Mouse (Mus musculus): ENCODE results near the gene Gpr183. TPM values are rescaled to one million over a fixed set of nuclear protein-coding genes. Genes with fewer than 3 reads are reported as not detected.

Gene Gpr183
- polyA plus RNA-seq, 1 experiment from 2014 or later: 1.8 TPM

- 68% methylated on average over 8 of the region's 8 CpGs for WGBS
- no peak within 1 kb of the TSS; the same call in 1 of the 2 replicates for H3K27ac ChIP-seq
Measured at GRCm38 (mm10) chr14:121915621-121916020, 49.4 kb downstream of the Gpr183 start, which contains the start of gene Gpr18. TSS of gene Gpr18 (minus strand) at chr14:121915781.

GRCm38 (mm10) chr14:121915143-121915542 lies 49.9 kb downstream of the Gpr183 start:
- no peak overlapping the region for H3K9ac ChIP-seq
- H3K4me1 ChIP-seq (replicated peaks): peaks cover 2% of the 10 kb centered on the region
- no peak overlapping the region for H3K4me3 ChIP-seq
- no peak overlapping the region for H3K4me2 ChIP-seq
- no peak for ATAC-seq (replicated peaks; ENCODE audit: insufficient number of reproducible peaks, insufficient read depth, low FRiP score, low read depth)
- 0 out of 2 replicates have a peak, but pooled peaks cover 6% of the 10 kb centered on the region for H3K36me3 ChIP-seq
- 87% methylated on average over 5 of the region's 5 CpGs for WGBS
- no peaks in the 10 kb centered on the region for H3K9me3 ChIP-seq (replicated peaks)
- no peak overlapping the region for H3K27ac ChIP-seq
- H3K27me3 ChIP-seq: no peaks in the 10 kb centered on the region

More at GRCm38 (mm10) chr14:121915621-121916020, 49.4 kb downstream of the Gpr183 start, which contains the start of gene Gpr18:
- Histone ChIP-seq H3K4me1 (replicated peaks) (peaks cover 7% of the 10 kb centered on the region), H3K9me3 (replicated peaks) (no peaks in the 10 kb centered on the region), H3K4me3 (no peak within 1 kb of the TSS), H3K9ac (no peak within 1 kb of the TSS), H3K4me2 (no peak within 1 kb of the TSS), H3K27me3 (no peaks in the 10 kb centered on the region), H3K36me3 (0 out of 2 replicates have a peak, but pooled peaks cover 6% of the 10 kb centered on the region)
- no peak for ATAC-seq (replicated peaks; ENCODE audit: insufficient number of reproducible peaks, insufficient read depth, low FRiP score, low read depth)

GRCm38 (mm10) chr14:121912501-121912900 lies 52.5 kb downstream of the Gpr183 start:
- WGBS: 86% methylated on average over 7 of the region's 7 CpGs
- no peak overlapping the region for H3K4me3 ChIP-seq
- H3K36me3 ChIP-seq: peaks cover 16% of the 10 kb centered on the region; the same call in 1 of the 2 replicates

GRCm38 (mm10) chr14:121909868-121910267 lies 55.1 kb downstream of the Gpr183 start:
- WGBS: 89% methylated on average over 6 of the region's 6 CpGs
- Histone ChIP-seq H3K9me3 (replicated peaks) (no peaks in the 10 kb centered on the region), H3K36me3 (peaks cover 24% of the 10 kb centered on the region; the same call in 1 of the 2 replicates), H3K4me2 (no peak overlapping the region), H3K27ac (no peak overlapping the region), H3K4me1 (replicated peaks) (peaks cover 3% of the 10 kb centered on the region), H3K4me3 (no peak overlapping the region), H3K27me3 (no peaks in the 10 kb centered on the region), H3K9ac (no peak overlapping the region)
- ATAC-seq (replicated peaks; ENCODE audit: insufficient number of reproducible peaks, insufficient read depth, low FRiP score, low read depth): no peak

More at GRCm38 (mm10) chr14:121912501-121912900, 52.5 kb downstream of the Gpr183 start:
- H3K9ac ChIP-seq: no peak overlapping the region
- no peak overlapping the region for H3K27ac ChIP-seq
- H3K9me3 ChIP-seq (replicated peaks): no peaks in the 10 kb centered on the region
- no peak for ATAC-seq (replicated peaks; ENCODE audit: insufficient number of reproducible peaks, insufficient read depth, low FRiP score, low read depth)
- H3K4me1 ChIP-seq (replicated peaks): no peaks in the 10 kb centered on the region
- H3K4me2 ChIP-seq: no peak overlapping the region
- no peaks in the 10 kb centered on the region for H3K27me3 ChIP-seq

- no peaks in the 10 kb centered on the region for H3K27me3 ChIP-seq
- no peaks in the 10 kb centered on the region for H3K9me3 ChIP-seq (replicated peaks)
- no peak for ATAC-seq (replicated peaks; ENCODE audit: insufficient number of reproducible peaks, insufficient read depth, low FRiP score, low read depth)
- H3K4me1 ChIP-seq (replicated peaks): peaks cover 10% of the 10 kb centered on the region
- 86% methylated on average over 11 of the region's 11 CpGs for WGBS
- no peak overlapping the region for H3K27ac ChIP-seq
- H3K36me3 ChIP-seq: peaks cover 24% of the 10 kb centered on the region; the same call in 1 of the 2 replicates
- H3K4me3 ChIP-seq: no peak overlapping the region
- H3K9ac ChIP-seq: no peak overlapping the region
- H3K4me2 ChIP-seq: no peak overlapping the region
Measured at GRCm38 (mm10) chr14:121906992-121907681, 57.9 kb downstream of the Gpr183 start.

- Histone ChIP-seq H3K9me3 (replicated peaks) (no peaks in the 10 kb centered on the region), H3K36me3 (peaks cover 22% of the 10 kb centered on the region; the same call in 1 of the 2 replicates), H3K9ac (no peak overlapping the region), H3K27me3 (no peaks in the 10 kb centered on the region), H3K4me1 (replicated peaks) (peaks cover 10% of the 10 kb centered on the region), H3K4me3 (no peak overlapping the region), H3K4me2 (no peak overlapping the region), H3K27ac (no peak overlapping the region)
- WGBS: 73% methylated on average over 8 of the region's 8 CpGs
- no peak for ATAC-seq (replicated peaks; ENCODE audit: insufficient number of reproducible peaks, insufficient read depth, low FRiP score, low read depth)
Measured at GRCm38 (mm10) chr14:121906341-121906991, 58.5 kb downstream of the Gpr183 start.

- Histone ChIP-seq H3K36me3 (peaks cover 22% of the 10 kb centered on the region; the same call in 1 of the 2 replicates), H3K4me1 (replicated peaks) (peaks cover 10% of the 10 kb centered on the region), H3K27ac (no peak overlapping the region), H3K9me3 (replicated peaks) (no peaks in the 10 kb centered on the region), H3K9ac (no peak overlapping the region), H3K4me3 (no peak overlapping the region), H3K4me2 (no peak overlapping the region), H3K27me3 (no peaks in the 10 kb centered on the region)
- ATAC-seq (replicated peaks; ENCODE audit: insufficient number of reproducible peaks, insufficient read depth, low FRiP score, low read depth): no peak
- WGBS: 20% methylated on average over 3 of the region's 3 CpGs
Measured at GRCm38 (mm10) chr14:121904754-121905153, 60.2 kb downstream of the Gpr183 start.

GRCm38 (mm10) chr14:121903381-121903876 lies 61.6 kb downstream of the Gpr183 start:
- Histone ChIP-seq H3K27ac (peak overlapping the region; percentile 17; the same call in 1 of the 2 replicates), H3K27me3 (no peaks in the 10 kb centered on the region), H3K4me3 (no peak overlapping the region), H3K4me2 (no peak overlapping the region), H3K9me3 (replicated peaks) (no peaks in the 10 kb centered on the region), H3K36me3 (peaks cover 15% of the 10 kb centered on the region; the same call in 1 of the 2 replicates), H3K9ac (no peak overlapping the region), H3K4me1 (replicated peaks) (peaks cover 17% of the 10 kb centered on the region)
- 81% methylated on average over 7 of the region's 7 CpGs for WGBS
- no peak for ATAC-seq (replicated peaks; ENCODE audit: insufficient number of reproducible peaks, insufficient read depth, low FRiP score, low read depth)

Other genes starting within 250 kb of the Gpr183 start
- 4.4 and 6.5 TPM in 2 replicates for gene Dock9, start 167.4 kb downstream of the Gpr183 start, polyA plus RNA-seq (2015; fragmentation: Nextera tagmentation; extraction: Ambion mirVana)
- gene Ubac2, start 86.6 kb downstream of the Gpr183 start, polyA plus RNA-seq (2015; fragmentation: Nextera tagmentation; extraction: Ambion mirVana): 42.4 and 50.0 TPM in 2 replicates
- 0.21 and 0.93 TPM in 2 replicates for gene Gpr18, start 49.4 kb downstream of the Gpr183 start, polyA plus RNA-seq (2015; fragmentation: Nextera tagmentation; extraction: Ambion mirVana)
- gene Timm8a2, start 69.5 kb upstream of the Gpr183 start, polyA plus RNA-seq (2015; fragmentation: Nextera tagmentation; extraction: Ambion mirVana): not detected in 2 replicates
- gene Tm9sf2, start 141.8 kb upstream of the Gpr183 start, polyA plus RNA-seq (2015; fragmentation: Nextera tagmentation; extraction: Ambion mirVana): 120 and 122 TPM in 2 replicates
- gene Clybl, start 216.5 kb upstream of the Gpr183 start, polyA plus RNA-seq (2015; fragmentation: Nextera tagmentation; extraction: Ambion mirVana): 68.5 and 87.2 TPM in 2 replicates